Mouse (Mus musculus) kidney, postnatal 0 days (tissue): ENCODE results near the gene Gm49510. TPM values are rescaled to one million over a fixed set of nuclear protein-coding genes. Genes with fewer than 3 reads are reported as not detected.
"Not testable (repeated sequence)": the region's sequence is repeated elsewhere in the genome, so short reads cannot be mapped to it uniquely, and the experiment has no call there.

Experiments used
- ATAC-seq: fragments of 200-750 bp; cut with Nextera tagmentation; replicated peaks from 2 replicates; pipeline ENCODE4 v1.8.0; 2017; ENCODE audit warnings: low read depth, moderate number of reproducible peaks, moderate TSS enrichment, moderate library complexity; ENCODE audit not compliant: low FRiP score
- DNase-seq: peaks from one replicate; pipeline ENCODE4 v3.0.0-alpha.2; 2016; ENCODE audit warnings: low spot score
- H3K27ac ChIP-seq: fragments of 300-500 bp; sonication (generic); 2 replicates; pipeline ENCODE4 v1.5.1; 2014; ENCODE audit warnings: mild to moderate bottlenecking
- H3K27me3 ChIP-seq: fragments of 300-500 bp; sonication (generic); 2 replicates; pipeline ENCODE4 v1.6.1; 2014; ENCODE audit warnings: low read length, mixed read lengths; ENCODE audit not compliant: insufficient read depth
- H3K36me3 ChIP-seq: fragments of 300-500 bp; sonication (generic); 2 replicates; pipeline ENCODE4 v1.6.1; 2014; ENCODE audit warnings: low read length, mixed read lengths; ENCODE audit not compliant: insufficient read depth
- H3K4me1 ChIP-seq: fragments of 300-500 bp; sonication (generic); replicated peaks from 2 replicates; pipeline ENCODE4 v1.6.1; 2014; ENCODE audit warnings: antibody characterized with exemption, low read length, mixed read lengths; ENCODE audit not compliant: insufficient read depth
- H3K4me2 ChIP-seq: fragments of 300-500 bp; sonication (generic); 2 replicates; pipeline ENCODE4 v1.6.1; 2014; ENCODE audit warnings: mild to moderate bottlenecking, low read length, moderate library complexity, mixed read lengths
- H3K4me3 ChIP-seq: fragments of 300-500 bp; sonication (generic); replicated peaks from 2 replicates; pipeline ENCODE4 v1.5.1; 2014; ENCODE audit warnings: low read depth, low read length
- H3K9ac ChIP-seq: fragments of 300-500 bp; sonication (generic); 2 replicates; pipeline ENCODE4 v1.6.1; 2014; ENCODE audit warnings: low read depth, low read length
- H3K9me3 ChIP-seq: fragments of 300-500 bp; sonication (generic); replicated peaks from 2 replicates; pipeline ENCODE4 v1.6.1; 2016; ENCODE audit warnings: low read length, inconsistent platforms, mixed read lengths
- CTCF ChIP-seq: IDR thresholded peaks from 2 replicates; pipeline ENCODE4 v1.5.1; 2016; ENCODE audit warnings: antibody characterized with exemption, low read depth, mild to moderate bottlenecking, moderate library complexity
- WGBS: fragments of 180-500 bp; shearing (Covaris S2); extraction: QIAGEN DNeasy Blood & Tissue Kit; methylation state at CpG from one replicate; pipeline ENCODE4 v1.1.7; 2014; 5-methylcytosine and 5-hydroxymethylcytosine counted together
- polyA plus RNA-seq: library from polyadenylated mRNA; unstranded; fragments of >200 nt; fragmentation: Nextera tagmentation; extraction: Ambion mirVana; gene quantifications from 2 replicates; pipeline ENCODE4 v1.2.1, GENCODE M21; 2015

Gm49510 gene
- polyA plus RNA-seq, 1 experiment from 2014 or later, result 0.30 TPM

DNA sequence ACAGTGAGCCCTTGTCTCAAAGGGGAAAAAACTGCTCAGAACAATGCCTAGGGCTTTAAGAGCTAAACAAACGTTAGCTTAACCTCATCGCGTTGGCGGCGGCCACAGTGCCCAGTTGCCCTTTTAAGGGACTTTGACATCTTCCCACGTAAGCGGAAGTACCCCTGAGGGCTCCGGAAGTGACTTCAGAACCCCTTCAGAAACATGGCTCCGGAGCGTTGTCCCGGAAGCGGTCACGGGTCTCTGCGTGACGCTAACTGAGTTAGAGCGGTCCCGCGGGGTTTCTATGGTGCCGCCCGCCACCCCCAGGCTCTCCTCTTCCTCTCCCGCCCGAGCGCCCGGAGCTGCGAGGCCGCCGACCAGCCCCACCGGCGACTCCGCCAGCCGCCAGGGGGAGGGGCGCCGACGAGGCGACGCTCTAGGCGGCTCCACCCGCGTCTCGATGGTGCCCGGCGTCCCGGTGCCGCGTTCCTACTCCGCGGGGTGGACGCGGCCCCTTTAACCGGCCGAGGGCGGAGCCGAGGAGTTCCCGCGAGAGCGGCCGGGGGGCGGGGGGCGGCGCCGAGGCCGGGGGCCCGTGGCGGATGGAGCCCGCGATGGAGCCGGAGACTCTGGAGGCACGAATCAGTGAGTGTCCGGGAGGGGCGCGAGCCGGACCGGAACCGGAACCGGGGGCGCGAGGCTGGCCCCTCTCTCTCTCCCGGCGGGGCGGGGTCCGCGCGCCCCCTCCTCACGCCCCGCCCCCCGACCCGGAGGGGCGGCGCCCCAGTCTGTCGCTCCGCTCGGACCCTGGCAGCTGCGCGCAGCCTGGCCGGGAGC lies 22.3 kb upstream of the Gm49510 start, which contains the start of gene Gga1:
Gene Gga1 (plus strand): TSS at position 200 of the 819 bp plus-strand sequence.
- DNase-seq (peak; percentile 96), ATAC-seq (peak; percentile 89)
- Histone ChIP-seq H3K4me2 (peak within 1 kb of the TSS; percentile 78), H3K9me3 (no peaks in the 10 kb centered on the region), H3K27me3 (no peaks in the 10 kb centered on the region), H3K27ac (peak within 1 kb of the TSS; percentile 97), H3K4me1 (peaks cover 14% of the 10 kb centered on the region; the same call in 1 of the 2 replicates), H3K36me3 (peaks cover 17% of the 10 kb centered on the region), H3K9ac (peak within 1 kb of the TSS; percentile 80), H3K4me3 (peak within 1 kb of the TSS; percentile 58)
- TF ChIP-seq CTCF, result 0 out of 2 replicates have a peak, but pooled peaks have one; percentile 6
- 0% methylated on average over 70 of the region's 95 CpGs for WGBS

DNA sequence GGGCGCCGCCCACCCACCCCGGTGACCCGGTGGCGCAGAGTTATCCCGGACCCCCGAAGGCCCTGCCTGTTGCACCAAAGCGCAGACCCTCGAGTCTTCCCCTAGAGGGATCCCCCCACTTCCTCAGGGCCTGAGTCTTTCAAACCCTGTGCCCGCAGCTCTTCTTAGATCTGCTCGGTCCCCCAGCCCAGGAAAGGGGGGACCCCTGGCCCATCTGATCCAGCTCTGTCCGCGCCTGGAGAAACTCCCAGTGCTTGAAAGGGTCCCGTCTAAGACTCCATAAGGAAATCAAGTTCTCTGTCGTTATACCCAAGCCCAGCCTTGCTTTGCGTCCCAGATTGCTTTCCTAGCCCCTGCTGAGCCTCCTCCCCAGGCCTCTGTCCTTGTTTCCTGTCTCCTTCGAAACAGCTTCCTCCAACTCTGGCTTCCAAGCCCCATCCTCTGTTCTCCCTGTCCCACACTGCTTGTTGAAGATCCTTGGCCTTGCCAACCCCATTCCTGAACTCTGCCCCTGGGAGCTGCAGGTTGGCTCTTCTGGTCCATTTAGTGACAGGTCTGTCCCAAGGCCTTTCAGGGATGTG lies 21.6 kb upstream of the Gm49510 start:
- Histone ChIP-seq H3K27me3 (no peaks in the 10 kb centered on the region), H3K36me3 (peaks cover 24% of the 10 kb centered on the region), H3K9me3 (no peaks in the 10 kb centered on the region), H3K4me1 (peaks cover 14% of the 10 kb centered on the region; the same call in 1 of the 2 replicates), H3K27ac (peak overlapping the region; percentile 97), H3K9ac (peak overlapping the region; percentile 80), H3K4me3 (peak overlapping the region; percentile 58), H3K4me2 (peak overlapping the region; percentile 78)
- TF ChIP-seq CTCF, result no peak
- under 1% methylated on average over 16 of the region's 17 CpGs for WGBS
- peak; percentile 54 for DNase-seq
- ATAC-seq, result no peak; the same call in 1 of the 2 replicates

DNA sequence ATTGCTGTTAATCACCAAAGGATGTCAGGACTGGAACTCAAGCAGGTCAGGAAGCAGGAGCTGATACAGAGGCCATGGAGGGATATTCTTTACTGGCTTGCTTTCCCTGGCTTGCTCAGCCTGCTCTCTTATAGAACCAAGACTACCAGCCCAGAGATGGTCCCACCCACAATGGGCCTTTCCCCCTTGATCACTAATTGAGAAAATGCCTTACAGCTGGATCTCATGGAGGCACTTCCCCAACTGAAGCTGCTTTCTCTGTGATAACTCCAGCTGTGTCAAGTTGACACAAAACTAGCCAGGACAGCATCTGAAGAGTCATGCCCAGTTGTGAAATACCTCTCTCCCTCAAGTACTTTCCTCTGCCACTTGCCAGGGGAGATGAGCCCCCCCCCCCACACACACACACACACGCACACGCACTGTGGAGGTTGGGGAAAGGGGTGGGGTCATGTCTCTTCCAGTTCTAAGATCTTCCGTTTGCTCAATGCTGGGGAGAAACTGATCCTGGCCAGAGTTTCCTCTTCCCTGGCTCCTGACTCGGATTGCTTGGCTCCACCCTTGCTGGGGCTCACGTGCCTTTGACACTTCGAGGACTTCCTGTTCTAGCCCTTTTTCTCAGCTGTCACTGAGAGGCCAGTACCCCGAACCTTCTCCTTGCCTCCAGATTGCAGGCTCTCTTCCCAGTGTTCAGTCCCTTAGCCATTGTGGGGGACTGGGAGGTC lies 20.5 kb upstream of the Gm49510 start:
- peak; percentile 46 for DNase-seq
- not testable (repeated sequence) for H3K4me3 ChIP-seq, H3K9me3 ChIP-seq, ATAC-seq, H3K4me2 ChIP-seq, H3K9ac ChIP-seq, H3K27me3 ChIP-seq, H3K27ac ChIP-seq
- 25% methylated on average over 7 of the region's 7 CpGs for WGBS
- peaks cover 14% of the 10 kb centered on the region; the same call in 1 of the 2 replicates for H3K4me1 ChIP-seq
- peaks cover 34% of the 10 kb centered on the region for H3K36me3 ChIP-seq

DNA sequence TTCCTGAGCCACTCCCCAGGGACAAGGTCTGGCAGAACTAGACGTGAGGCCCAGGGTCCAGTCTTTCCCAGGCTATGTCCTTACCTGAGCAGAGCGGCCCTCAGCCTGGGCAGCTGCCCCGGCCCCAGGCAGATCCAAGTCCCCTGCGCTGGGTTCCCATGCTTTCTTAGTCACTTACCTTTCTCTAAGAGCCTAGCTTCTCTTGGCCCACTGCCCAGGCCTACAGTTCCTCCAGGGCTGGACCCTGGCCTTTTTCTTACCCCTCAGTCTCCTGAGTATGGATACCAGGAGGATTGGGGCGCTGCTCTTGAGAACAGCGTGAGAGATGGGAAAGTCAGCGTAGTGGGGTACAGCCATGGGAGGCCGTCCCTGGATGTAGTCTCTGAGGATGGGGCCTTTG lies 19.0 kb upstream of the Gm49510 start:
- peaks cover 46% of the 10 kb centered on the region for H3K36me3 ChIP-seq

DNA sequence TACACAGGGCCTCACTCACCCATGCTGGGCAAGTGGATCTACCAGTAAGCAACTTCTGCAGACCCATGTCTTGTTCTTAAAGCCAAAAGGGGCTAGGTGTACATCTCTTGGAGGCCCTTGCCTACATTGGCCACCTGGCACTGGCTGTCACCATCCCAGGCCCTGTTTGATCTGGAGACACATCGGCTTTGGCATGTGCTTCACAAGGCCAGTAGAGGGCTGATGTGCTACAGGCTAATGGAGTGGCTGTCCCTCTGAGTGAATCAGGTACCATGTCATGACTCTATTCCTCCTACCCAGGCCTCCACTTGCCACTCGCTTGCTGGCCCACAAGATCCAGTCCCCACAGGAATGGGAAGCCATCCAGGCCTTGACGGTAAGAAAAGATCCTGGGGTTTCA lies 17.6 kb upstream of the Gm49510 start:
- 81% methylated on average over 3 of the region's 3 CpGs for WGBS
- DNase-seq (no peak), ATAC-seq (no peak)
- Histone ChIP-seq H3K27ac (no peak overlapping the region), H3K27me3 (no peaks in the 10 kb centered on the region), H3K9me3 (no peaks in the 10 kb centered on the region), H3K4me2 (no peak overlapping the region), H3K4me3 (no peak overlapping the region), H3K9ac (no peak overlapping the region), H3K36me3 (peaks cover 59% of the 10 kb centered on the region), H3K4me1 (peaks cover 14% of the 10 kb centered on the region; the same call in 1 of the 2 replicates)
- TF ChIP-seq CTCF, result peak; percentile 23; the same call in 1 of the 2 replicates

More for the DNA sequence above, 19.0 kb upstream of the Gm49510 start:
- Histone ChIP-seq H3K4me1 (peaks cover 14% of the 10 kb centered on the region; the same call in 1 of the 2 replicates), H3K9ac (no peak overlapping the region), H3K4me2 (no peak overlapping the region), H3K27me3 (no peaks in the 10 kb centered on the region), H3K9me3 (no peaks in the 10 kb centered on the region), H3K27ac (no peak overlapping the region), H3K4me3 (no peak overlapping the region)
- no peak for ATAC-seq
- 88% methylated on average over 8 of the region's 8 CpGs for whole genome bisulfite sequencing
- TF ChIP-seq CTCF, result no peak
- no peak for DNase-seq

DNA sequence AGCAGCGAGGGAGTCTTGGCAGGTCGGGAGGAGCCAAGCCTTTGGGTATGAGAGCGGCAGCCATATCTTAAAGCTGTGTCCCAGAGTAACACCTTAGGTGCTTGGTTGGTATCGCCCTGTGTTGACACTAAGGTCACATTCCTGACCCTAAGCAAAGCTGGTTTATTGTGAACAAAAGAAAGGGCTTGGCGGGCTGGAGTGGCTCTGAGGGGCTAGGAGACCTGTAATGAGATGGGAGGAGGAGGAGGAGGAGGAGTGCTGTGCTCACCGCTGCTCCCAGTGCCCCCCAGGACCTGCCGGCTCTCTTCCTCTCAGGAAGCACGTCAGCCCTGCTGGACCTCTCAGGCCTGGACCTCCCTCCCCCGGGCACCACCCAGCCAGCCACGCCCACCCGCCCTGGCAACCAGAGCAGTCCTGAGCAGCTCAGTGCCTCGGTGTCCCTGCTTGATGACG lies 10.0 kb upstream of the Gm49510 start:
- H3K9ac ChIP-seq, result no peak overlapping the region
- DNase-seq, result peak; percentile 24

More for the DNA sequence above, 10.0 kb upstream of the Gm49510 start:
- 30% methylated on average over 13 of the region's 13 CpGs for WGBS
- no peak overlapping the region for H3K4me3 ChIP-seq
- peaks cover 69% of the 10 kb centered on the region for H3K36me3 ChIP-seq
- TF ChIP-seq CTCF, result no peak
- no peak overlapping the region for H3K4me2 ChIP-seq
- ATAC-seq, result 0 out of 2 replicates have a peak, but pooled peaks have one; percentile 24
- H3K4me1 ChIP-seq, result peaks cover 7% of the 10 kb centered on the region
- H3K27ac ChIP-seq, result no peak overlapping the region
- no peaks in the 10 kb centered on the region for H3K9me3 ChIP-seq
- no peaks in the 10 kb centered on the region for H3K27me3 ChIP-seq
